Mouse (Mus musculus) brain, embryonic 14.5 days (tissue): Measurements from ENCODE around the gene Fopnl. TPM values are rescaled to one million over a fixed set of nuclear protein-coding genes. Genes with fewer than 3 reads are reported as not detected.

Experiments used
- DNase-seq: peaks from one replicate; pipeline ENCODE4 v3.0.0-alpha.2; 2011; ENCODE audit warnings: low read depth
- CTCF ChIP-seq: fragments of 200-500 bp; IDR thresholded peaks from 2 replicates; pipeline ENCODE4 v1.5.1; 2012; ENCODE audit warnings: inconsistent platforms, mild to moderate bottlenecking, moderate library complexity, borderline replicate concordance; ENCODE audit not compliant: insufficient read depth, insufficient read length; ENCODE audit errors: extremely low read depth
- POLR2A ChIP-seq: fragments of 200-500 bp; IDR thresholded peaks from 2 replicates; pipeline ENCODE4 v1.6.1; 2012; ENCODE audit warnings: mild to moderate bottlenecking, inconsistent platforms, borderline replicate concordance; ENCODE audit not compliant: poor library complexity, insufficient read depth, insufficient read length, severe bottlenecking; ENCODE audit errors: extremely low read depth
- polyA plus RNA-seq: library from polyadenylated mRNA; depleted of rRNA; stranded (reverse); fragments of >200 nt; gene quantifications from 2 replicates; pipeline ENCODE4 v1.2.3, GENCODE M21; 2012; rRNA removed

Fopnl gene
- 83.0 and 95.1 TPM in 2 replicates for polyA plus RNA-seq

GRCm38 (mm10) chr16:14316884-14317876 is at the start of gene Fopnl:
Gene Fopnl (minus strand): TSS chr16:14317405.
- DNase-seq: peak; percentile 99
- TF ChIP-seq CTCF (no peak), POLR2A (peak; percentile 69; the same call in 1 of the 2 replicates)

DNA sequence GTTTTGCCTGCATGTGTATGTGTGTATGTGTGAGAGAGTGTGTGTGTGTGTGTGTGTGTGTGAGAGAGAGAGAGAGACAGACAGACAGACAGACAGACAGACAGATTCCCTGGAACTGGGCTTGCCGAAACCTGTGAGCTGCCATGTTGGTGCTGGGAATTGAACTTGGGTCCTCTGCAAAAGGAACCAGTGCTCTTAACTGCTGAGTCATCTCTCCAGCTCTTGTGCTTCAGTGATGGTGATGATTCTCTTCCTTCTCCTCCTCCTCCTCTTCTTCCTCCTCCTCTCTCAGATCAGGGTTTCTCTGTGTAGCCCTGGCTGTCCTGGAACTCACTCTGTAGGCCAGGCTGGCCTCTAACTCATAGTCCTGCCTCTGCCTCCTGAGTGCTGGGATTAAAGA is 48.8 kb upstream of the Fopnl start:
- no peak for DNase-seq
- TF ChIP-seq CTCF (no peak), POLR2A (no peak)

- TF ChIP-seq CTCF: no peak
Observed at GRCm38 (mm10) chr16:14365457-14365856, 48.3 kb upstream of the Fopnl start.

DNA sequence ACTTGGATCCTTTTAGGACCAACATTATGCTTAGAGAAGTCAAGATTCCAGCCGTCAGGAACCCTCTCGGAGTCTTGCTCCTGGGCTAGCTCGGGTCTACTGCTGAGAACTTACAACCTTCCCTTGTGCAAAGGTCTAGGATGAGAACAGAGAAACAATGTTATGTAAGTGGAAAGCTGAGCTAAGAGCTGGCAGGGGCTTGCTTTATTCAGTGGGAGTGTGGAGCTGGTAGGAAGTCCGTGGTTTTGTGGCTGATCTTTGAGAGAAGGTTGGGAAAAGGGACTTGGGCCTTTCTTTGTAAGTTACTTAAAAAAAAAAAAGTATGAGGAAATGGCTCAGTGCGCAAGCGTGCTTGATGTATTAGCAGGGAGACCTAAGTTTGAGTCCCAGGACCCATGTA is 46.9 kb upstream of the Fopnl start:
- no peak for DNase-seq
- TF ChIP-seq CTCF: no peak
- no peak for TF ChIP-seq POLR2A

More at GRCm38 (mm10) chr16:14365457-14365856, 48.3 kb upstream of the Fopnl start:
- DNase-seq: no peak

DNA sequence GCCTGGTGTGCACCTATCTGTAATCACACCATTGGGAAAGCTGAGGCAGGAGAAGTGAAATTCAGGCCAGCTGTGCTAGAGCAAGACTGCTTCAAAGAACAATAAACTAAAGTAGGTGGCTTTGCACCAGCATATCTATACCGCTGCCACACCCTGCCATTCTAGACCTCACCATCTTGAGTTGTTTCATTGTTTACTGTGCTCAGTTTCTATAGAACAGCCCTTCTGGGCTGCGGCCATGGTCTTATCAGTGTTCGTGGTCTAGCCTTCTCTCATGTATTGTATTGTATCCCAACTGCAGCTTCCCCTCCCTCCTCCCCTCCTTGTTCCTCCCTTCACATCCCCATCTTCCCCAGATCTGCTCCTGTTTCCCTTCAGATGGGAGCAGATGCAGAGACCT is 46.3 kb upstream of the Fopnl start:
- DNase-seq: no peak
- TF ChIP-seq POLR2A (no peak), CTCF (no peak)

GRCm38 (mm10) chr16:14362099-14362820 is 45.1 kb upstream of the Fopnl start:
- peak; percentile 23 for DNase-seq
- no peak for TF ChIP-seq POLR2A
- TF ChIP-seq CTCF: no peak

- DNase-seq: peak; percentile 88
- TF ChIP-seq POLR2A (peak; percentile 69), CTCF (no peak)
Observed at GRCm38 (mm10) chr16:14361362-14362098, 44.3 kb upstream of the Fopnl start, which contains the start of gene Abcc1. Gene Abcc1 (plus strand): TSS chr16:14361558.

GRCm38 (mm10) chr16:14360931-14361330 is 43.7 kb upstream of the Fopnl start:
- TF ChIP-seq POLR2A (no peak), CTCF (no peak)
- DNase-seq: peak; percentile 52

GRCm38 (mm10) chr16:14358531-14358930 is 41.3 kb upstream of the Fopnl start:
- DNase-seq: no peak
- no peak for TF ChIP-seq CTCF
- no peak for TF ChIP-seq POLR2A

DNA sequence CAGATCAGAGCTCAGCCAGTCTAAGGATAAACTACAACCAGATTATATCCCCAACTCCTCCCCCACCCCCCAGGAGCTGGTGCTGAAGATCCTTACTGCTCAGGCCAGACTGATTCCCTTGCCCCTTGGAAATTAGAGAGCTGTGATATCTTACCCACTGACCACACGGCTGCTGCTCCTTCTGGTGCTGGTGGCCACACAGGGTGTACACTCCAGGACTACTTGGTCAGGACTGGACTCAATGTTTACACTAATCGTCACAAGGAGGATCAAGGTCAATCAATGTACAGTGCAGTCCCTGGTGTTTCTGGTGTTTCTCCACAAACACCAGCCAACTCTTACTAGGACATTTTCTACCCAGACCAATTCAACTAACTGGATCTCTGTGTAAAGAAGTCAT is 40.7 kb upstream of the Fopnl start:
- TF ChIP-seq POLR2A (no peak), CTCF (no peak)
- no peak for DNase-seq

DNA sequence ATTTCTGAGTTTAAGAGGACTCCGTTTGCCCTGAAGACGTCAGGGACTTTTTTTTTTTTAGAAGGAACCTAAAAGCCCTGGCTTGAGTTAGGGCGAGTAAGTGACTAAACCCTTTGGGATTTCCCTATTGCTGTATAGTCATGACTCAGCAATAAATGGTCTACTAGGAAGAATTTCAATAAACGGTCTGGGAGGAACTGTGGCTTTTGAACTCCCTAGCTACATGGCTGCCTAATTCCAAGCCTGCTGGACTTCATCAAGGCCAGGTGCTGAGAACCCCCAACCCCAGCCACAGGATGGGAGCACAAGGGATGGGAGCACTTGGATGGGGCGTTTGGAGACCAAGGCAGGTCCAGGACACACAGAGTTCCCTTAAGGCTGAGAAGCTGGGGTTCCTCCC is 35.5 kb upstream of the Fopnl start:
- TF ChIP-seq POLR2A: no peak
- no peak for TF ChIP-seq CTCF
- DNase-seq: no peak

DNA sequence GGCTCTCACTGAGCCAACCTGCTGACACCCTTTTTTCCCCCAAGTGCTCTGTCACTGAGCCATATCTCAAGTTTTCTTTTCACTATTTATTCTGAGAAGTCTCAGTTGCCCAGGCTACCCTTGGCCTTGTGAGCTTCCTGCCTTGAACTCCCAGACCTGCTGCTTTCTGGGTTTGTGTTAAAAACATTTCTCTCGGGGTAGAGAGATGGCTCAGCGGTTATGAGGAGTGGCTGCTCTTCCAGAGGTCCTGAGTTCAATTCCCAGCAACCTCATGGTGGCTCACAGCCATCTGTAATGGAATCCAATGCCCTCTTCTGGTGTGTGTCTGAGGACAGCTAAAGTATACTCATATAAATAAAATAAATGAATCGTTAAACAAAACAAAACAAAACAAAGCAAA is 35.0 kb upstream of the Fopnl start:
- no peak for DNase-seq
- TF ChIP-seq POLR2A (no peak), CTCF (no peak)
